Mouse (Mus musculus) cerebellum, adult 2 months (tissue): Measurements from ENCODE around the gene Clic1. TPM values are rescaled to one million over a fixed set of nuclear protein-coding genes. Genes with fewer than 3 reads are reported as not detected.

ENCODE experiments used
- DNase-seq, 2 experiments: peaks; one replicate each; pipeline ENCODE4 v3.0.0; 2021
- H3K27ac ChIP-seq: fragments of 200-500 bp; 2 replicates; pipeline ENCODE4 v1.5.1; 2012; ENCODE audit warnings: low read length, control low read depth, inconsistent platforms; ENCODE audit not compliant: insufficient read depth
- H3K27me3 ChIP-seq: fragments of 200-500 bp; 2 replicates; pipeline ENCODE4 v1.6.1; 2012; ENCODE audit warnings: inconsistent platforms, mild to moderate bottlenecking, low read length, moderate library complexity; ENCODE audit not compliant: control insufficient read depth, insufficient read depth
- H3K4me1 ChIP-seq: fragments of 200-500 bp; 2 replicates; pipeline ENCODE4 v1.6.1; 2011; ENCODE audit warnings: low read length; ENCODE audit not compliant: control insufficient read depth, insufficient read depth
- H3K4me3 ChIP-seq: fragments of 200-500 bp; replicated peaks from 2 replicates; pipeline ENCODE3; 2011; ENCODE audit warnings: mild to moderate bottlenecking, low read depth, low read length, control low read depth; ENCODE audit not compliant: insufficient read depth
- CTCF ChIP-seq: fragments of 200-500 bp; IDR thresholded peaks from 2 replicates; pipeline ENCODE4 v1.5.1; 2011; ENCODE audit warnings: low read depth, mild to moderate bottlenecking, control low read depth, low read length, moderate library complexity, borderline replicate concordance; ENCODE audit not compliant: insufficient read depth
- POLR2A ChIP-seq: fragments of 200-500 bp; IDR thresholded peaks from 2 replicates; pipeline ENCODE4 v1.6.1; 2011; ENCODE audit warnings: low read length, control low read depth, borderline replicate concordance; ENCODE audit not compliant: insufficient read depth
- WGBS: fragments of 180-500 bp; shearing (Covaris S2); methylation state at CpG from one replicate; pipeline ENCODE4 v1.1.7; 2018; 5-methylcytosine and 5-hydroxymethylcytosine counted together
- polyA plus RNA-seq: library from polyadenylated mRNA; depleted of rRNA; stranded (reverse); fragments of >200 nt; gene quantifications from 2 replicates; pipeline ENCODE4 v1.2.3, GENCODE M21; 2012

Clic1 gene
- polyA plus RNA-seq, 1 experiment = 41.2 TPM

DNA sequence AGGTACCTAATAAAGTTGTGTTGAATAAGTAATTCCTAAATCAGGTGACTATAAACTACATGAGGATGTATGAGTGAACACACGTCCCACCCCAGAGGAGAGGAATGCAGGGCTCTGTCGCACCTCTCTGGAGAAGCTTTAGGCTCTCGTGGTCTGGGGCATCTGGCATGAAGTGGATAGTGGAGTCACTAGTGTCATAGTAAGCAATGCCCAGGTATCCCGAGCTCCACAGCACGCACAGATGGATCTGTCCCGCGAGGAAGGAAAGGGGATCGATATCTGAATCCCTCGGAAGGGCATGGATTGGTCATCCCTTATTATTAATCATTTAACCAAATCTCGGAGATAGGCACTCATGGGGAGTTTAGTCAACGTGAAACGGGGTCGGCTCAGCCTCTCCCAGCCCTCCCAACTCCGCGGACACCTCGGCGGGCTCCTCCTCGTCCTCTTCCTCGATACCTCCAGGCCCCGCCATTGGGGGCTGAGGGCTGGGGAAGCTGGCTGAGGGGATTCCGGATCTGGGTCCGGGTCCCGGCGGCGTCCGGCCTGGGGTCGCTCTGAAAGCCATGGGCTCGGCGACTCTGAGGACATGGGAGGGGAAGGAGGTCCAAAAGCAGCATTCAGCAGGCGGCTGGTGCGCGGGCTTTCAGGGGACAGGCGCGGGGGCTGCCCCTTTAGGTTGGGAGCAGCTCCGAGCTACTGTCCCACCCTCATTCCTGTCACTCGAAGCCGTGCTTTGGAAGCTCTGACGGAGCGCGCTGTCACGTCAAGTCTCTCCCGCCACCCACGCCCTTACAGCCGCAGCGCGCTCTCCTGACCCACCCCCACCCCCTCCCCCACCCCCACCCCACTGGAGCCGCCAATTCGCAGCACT lies 3.7 kb upstream of the Clic1 start:
- TF ChIP-seq CTCF = no peak
- TF ChIP-seq POLR2A = no peak
- Histone ChIP-seq H3K27me3 (no peaks in the 10 kb centered on the region), H3K4me1 (peaks cover 4% of the 10 kb centered on the region; the same call in 1 of the 2 replicates), H3K4me3 (peak overlapping the region; percentile 62), H3K27ac (no peak overlapping the region)
- DNase-seq = no peak
- WGBS = 4% methylated on average over 48 of the region's 48 CpGs

- DNase-seq = peak; percentile 95 to 96
- TF ChIP-seq CTCF = no peak
- TF ChIP-seq POLR2A = 0 out of 2 replicates have a peak, but pooled peaks have one; percentile 19
- H3K27ac ChIP-seq = no peak within 1 kb of the TSS
- peak within 1 kb of the TSS; percentile 62 for H3K4me3 ChIP-seq
- H3K4me1 ChIP-seq = peaks cover 4% of the 10 kb centered on the region
- WGBS = 3% methylated on average over 33 of the region's 33 CpGs
- no peaks in the 10 kb centered on the region for H3K27me3 ChIP-seq
These were observed 2.9 kb upstream of the Clic1 start, which contains the start of gene Msh5 for GRCm38 (mm10) chr17:35046681-35047455. Gene Msh5, minus strand, starts transcription at chr17:35046745.

DNA sequence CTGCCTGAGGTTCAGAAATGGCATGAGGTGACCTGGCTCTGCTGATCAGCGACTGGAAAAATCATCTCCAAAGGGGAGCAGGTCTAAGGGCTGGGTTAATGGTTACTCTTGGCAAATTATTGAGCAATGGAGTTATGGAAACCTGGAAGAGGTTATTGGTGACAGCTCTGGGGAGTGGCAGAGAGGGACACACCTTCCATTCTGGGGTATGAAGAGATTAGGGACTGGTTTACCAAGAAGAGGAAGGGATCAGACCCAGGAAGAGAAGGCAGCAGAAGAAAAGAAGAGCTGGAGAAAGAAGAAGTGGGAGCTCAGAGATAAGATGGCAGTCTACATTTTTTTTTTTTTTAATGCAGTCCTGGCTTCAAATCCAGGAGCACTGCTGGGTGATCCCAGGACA lies 2.1 kb upstream of the Clic1 start:
- H3K4me1 ChIP-seq = peaks cover 11% of the 10 kb centered on the region
- WGBS = 37% methylated on average over 1 of the region's 1 CpGs
- H3K4me3 ChIP-seq = no peak overlapping the region
- no peak for DNase-seq
- no peaks in the 10 kb centered on the region for H3K27me3 ChIP-seq
- H3K27ac ChIP-seq = no peak overlapping the region
- TF ChIP-seq POLR2A = no peak
- TF ChIP-seq CTCF = no peak

- DNase-seq = no peak
- H3K4me1 ChIP-seq = peaks cover 12% of the 10 kb centered on the region
- 39% methylated on average over 11 of the region's 11 CpGs for WGBS
- no peak for TF ChIP-seq CTCF
- TF ChIP-seq POLR2A = no peak
- H3K27me3 ChIP-seq = no peaks in the 10 kb centered on the region
- H3K27ac ChIP-seq = no peak overlapping the region
- H3K4me3 ChIP-seq = no peak overlapping the region
These were observed 1.4 kb upstream of the Clic1 start for GRCm38 (mm10) chr17:35048149-35048931.

DNA sequence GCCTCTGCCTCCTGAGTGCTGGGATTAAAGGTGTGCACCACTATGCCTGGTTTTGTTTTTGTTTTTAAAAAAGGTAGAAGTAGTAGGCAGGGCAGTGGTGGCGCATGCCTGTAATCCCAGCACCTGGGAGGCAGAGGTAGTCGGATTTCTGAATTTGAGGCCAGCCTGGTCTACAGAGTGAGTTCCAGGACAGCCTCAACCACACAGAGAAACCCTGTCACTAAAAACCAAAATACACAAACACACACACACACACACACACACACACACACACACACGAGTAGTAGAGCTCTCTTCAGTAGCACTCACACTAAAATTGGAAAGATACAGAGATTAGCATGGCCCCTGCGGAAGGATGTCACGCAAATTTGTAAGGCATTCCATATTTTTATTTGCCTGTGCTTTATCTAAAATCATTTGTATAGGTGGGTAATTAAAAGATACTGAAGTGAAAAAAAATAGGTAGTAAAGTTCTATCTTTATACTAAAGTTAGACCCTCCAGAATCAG lies 780 bp upstream of the Clic1 start:
- H3K27me3 ChIP-seq = no peaks in the 10 kb centered on the region
- no peak overlapping the region for H3K4me3 ChIP-seq
- no peak overlapping the region for H3K27ac ChIP-seq
- 89% methylated on average over 5 of the region's 5 CpGs for WGBS
- peaks cover 12% of the 10 kb centered on the region for H3K4me1 ChIP-seq
- no peak for TF ChIP-seq POLR2A
- no peak for TF ChIP-seq CTCF
- no peak for DNase-seq

- peak overlapping the region; percentile 12; the same call in 1 of the 2 replicates for H3K27ac ChIP-seq
- peak overlapping the region; percentile 81 for H3K4me3 ChIP-seq
- DNase-seq = peak in 1 of 2 experiments; percentile 60
- WGBS = 7% methylated on average over 27 of the region's 27 CpGs
- TF ChIP-seq POLR2A = peak; percentile 30; the same call in 1 of the 2 replicates
- TF ChIP-seq CTCF = no peak
- H3K27me3 ChIP-seq = no peaks in the 10 kb centered on the region
- H3K4me1 ChIP-seq = peaks cover 12% of the 10 kb centered on the region
These were observed 472 bp downstream of the Clic1 start for GRCm38 (mm10) chr17:35050126-35050750.
